Mouse (Mus musculus): ENCODE data around the gene Sema4f. TPM values are rescaled to one million over a fixed set of nuclear protein-coding genes. Genes with fewer than 3 reads are reported as not detected.
A peak's percentile ranks its signal among the peaks of the same experiment; 100 is the strongest.

The Sema4f gene
- polyA plus RNA-seq, 1 experiment from 2014 or later = 5.9 TPM

GRCm38 (mm10) chr6:82926528-82926927 lies 13.0 kb downstream of the Sema4f start:
- Histone ChIP-seq H3K27me3 (no peaks in the 10 kb centered on the region), H3K4me1 (no peaks in the 10 kb centered on the region), H3K9me3 (replicated peaks) (no peaks in the 10 kb centered on the region), H3K27ac (no peak overlapping the region; the same call in 1 of the 2 replicates), H3K4me3 (no peak overlapping the region), H3K36me3 (ENCODE audit: poor library complexity, severe bottlenecking) (peaks cover 7% of the 10 kb centered on the region), H3K4me2 (no peak overlapping the region), H3K9ac (no peak overlapping the region)
- no peak for ATAC-seq
- 82% methylated on average over 7 of the region's 7 CpGs for WGBS

GRCm38 (mm10) chr6:82926106-82926505 lies 13.5 kb downstream of the Sema4f start:
- ATAC-seq = no peak
- WGBS = 82% methylated on average over 10 of the region's 10 CpGs
- Histone ChIP-seq H3K4me1 (no peaks in the 10 kb centered on the region), H3K9me3 (replicated peaks) (no peaks in the 10 kb centered on the region), H3K4me3 (no peak overlapping the region), H3K36me3 (ENCODE audit: poor library complexity, severe bottlenecking) (peaks cover 7% of the 10 kb centered on the region), H3K4me2 (no peak overlapping the region), H3K9ac (no peak overlapping the region), H3K27ac (no peak overlapping the region; the same call in 1 of the 2 replicates), H3K27me3 (no peaks in the 10 kb centered on the region)

GRCm38 (mm10) chr6:82925005-82925404 lies 14.6 kb downstream of the Sema4f start:
- ATAC-seq = no peak
- no peak overlapping the region for H3K4me2 ChIP-seq
- no peak overlapping the region for H3K27ac ChIP-seq
- H3K9ac ChIP-seq = no peak overlapping the region
- peaks cover 7% of the 10 kb centered on the region for H3K36me3 ChIP-seq (ENCODE audit: poor library complexity, severe bottlenecking)
- no peaks in the 10 kb centered on the region for H3K9me3 ChIP-seq (replicated peaks)
- 53% methylated on average over 3 of the region's 3 CpGs for WGBS
- H3K4me3 ChIP-seq = no peak overlapping the region
- no peaks in the 10 kb centered on the region for H3K4me1 ChIP-seq
- no peaks in the 10 kb centered on the region for H3K27me3 ChIP-seq

- WGBS = 81% methylated on average over 9 of the region's 9 CpGs
- Histone ChIP-seq H3K9ac (no peak overlapping the region), H3K27me3 (no peaks in the 10 kb centered on the region), H3K27ac (no peak overlapping the region), H3K4me1 (no peaks in the 10 kb centered on the region), H3K9me3 (replicated peaks) (no peaks in the 10 kb centered on the region), H3K36me3 (ENCODE audit: poor library complexity, severe bottlenecking) (peaks cover 7% of the 10 kb centered on the region), H3K4me2 (no peak overlapping the region), H3K4me3 (no peak overlapping the region)
- ATAC-seq = no peak
These were observed 17.9 kb downstream of the Sema4f start for GRCm38 (mm10) chr6:82921426-82922224.

- Histone ChIP-seq H3K9me3 (replicated peaks) (no peaks in the 10 kb centered on the region), H3K4me1 (no peaks in the 10 kb centered on the region), H3K9ac (no peak overlapping the region), H3K4me2 (no peak overlapping the region), H3K27me3 (no peaks in the 10 kb centered on the region), H3K27ac (no peak overlapping the region), H3K36me3 (ENCODE audit: poor library complexity, severe bottlenecking) (peaks cover 6% of the 10 kb centered on the region), H3K4me3 (no peak overlapping the region)
- no peak for ATAC-seq
- 66% methylated on average over 8 of the region's 8 CpGs for WGBS
These were observed 20.0 kb downstream of the Sema4f start for GRCm38 (mm10) chr6:82919520-82919919.

GRCm38 (mm10) chr6:82918371-82918770 lies 21.2 kb downstream of the Sema4f start:
- no peak overlapping the region for H3K9ac ChIP-seq
- no peaks in the 10 kb centered on the region for H3K27me3 ChIP-seq
- H3K4me1 ChIP-seq = no peaks in the 10 kb centered on the region
- H3K4me2 ChIP-seq = no peak overlapping the region
- H3K27ac ChIP-seq = no peak overlapping the region
- ATAC-seq = no peak
- no peak overlapping the region for H3K4me3 ChIP-seq
- no peaks in the 10 kb centered on the region; the same call in 1 of the 2 replicates for H3K36me3 ChIP-seq (ENCODE audit: poor library complexity, severe bottlenecking)
- no peaks in the 10 kb centered on the region for H3K9me3 ChIP-seq (replicated peaks)
- 85% methylated on average over 14 of the region's 14 CpGs for WGBS

GRCm38 (mm10) chr6:82917778-82918129 lies 21.8 kb downstream of the Sema4f start:
- no peak overlapping the region for H3K9ac ChIP-seq
- H3K9me3 ChIP-seq (replicated peaks) = no peaks in the 10 kb centered on the region
- H3K4me3 ChIP-seq = no peak overlapping the region
- peak; percentile 46; the same call in 1 of the 2 replicates for ATAC-seq
- no peaks in the 10 kb centered on the region for H3K27me3 ChIP-seq
- no peaks in the 10 kb centered on the region for H3K4me1 ChIP-seq
- H3K36me3 ChIP-seq (ENCODE audit: poor library complexity, severe bottlenecking) = no peaks in the 10 kb centered on the region; the same call in 1 of the 2 replicates
- no peak overlapping the region for H3K4me2 ChIP-seq
- H3K27ac ChIP-seq = no peak overlapping the region
- WGBS = 16% methylated on average over 8 of the region's 8 CpGs

- WGBS = 78% methylated on average over 26 of the region's 26 CpGs
- Histone ChIP-seq H3K9ac (no peak overlapping the region), H3K4me3 (no peak overlapping the region), H3K27ac (no peak overlapping the region), H3K36me3 (ENCODE audit: poor library complexity, severe bottlenecking) (no peaks in the 10 kb centered on the region; the same call in 1 of the 2 replicates), H3K27me3 (no peaks in the 10 kb centered on the region), H3K4me1 (no peaks in the 10 kb centered on the region), H3K9me3 (replicated peaks) (no peaks in the 10 kb centered on the region), H3K4me2 (no peak overlapping the region)
- ATAC-seq = peak; percentile 87
These were observed 22.3 kb downstream of the Sema4f start for GRCm38 (mm10) chr6:82917076-82917777.

GRCm38 (mm10) chr6:82916459-82916858 lies 23.1 kb downstream of the Sema4f start:
- Histone ChIP-seq H3K27me3 (no peaks in the 10 kb centered on the region), H3K4me3 (no peak overlapping the region), H3K4me1 (no peaks in the 10 kb centered on the region), H3K27ac (no peak overlapping the region), H3K9me3 (replicated peaks) (no peaks in the 10 kb centered on the region), H3K9ac (no peak overlapping the region), H3K4me2 (no peak overlapping the region), H3K36me3 (ENCODE audit: poor library complexity, severe bottlenecking) (no peaks in the 10 kb centered on the region; the same call in 1 of the 2 replicates)
- ATAC-seq = no peak
- 83% methylated on average over 4 of the region's 4 CpGs for WGBS

- no peak overlapping the region for H3K27ac ChIP-seq
- 21% methylated on average over 3 of the region's 3 CpGs for WGBS
- no peak overlapping the region for H3K4me2 ChIP-seq
These were observed 23.7 kb downstream of the Sema4f start for GRCm38 (mm10) chr6:82915889-82916288.

GRCm38 (mm10) chr6:82913336-82914247 lies 26.0 kb downstream of the Sema4f start:
- no peak overlapping the region for H3K4me2 ChIP-seq
- no peaks in the 10 kb centered on the region for H3K27me3 ChIP-seq
- no peak overlapping the region for H3K4me3 ChIP-seq
- H3K27ac ChIP-seq = no peak overlapping the region
- H3K4me1 ChIP-seq = no peaks in the 10 kb centered on the region
- H3K9me3 ChIP-seq (replicated peaks) = no peaks in the 10 kb centered on the region
- no peak for ATAC-seq
- H3K9ac ChIP-seq = no peak overlapping the region
- WGBS = 87% methylated on average over 28 of the region's 28 CpGs
- no peaks in the 10 kb centered on the region for H3K36me3 ChIP-seq (ENCODE audit: poor library complexity, severe bottlenecking)

More at GRCm38 (mm10) chr6:82915889-82916288, 23.7 kb downstream of the Sema4f start:
- ATAC-seq = no peak
- no peaks in the 10 kb centered on the region for H3K4me1 ChIP-seq
- no peaks in the 10 kb centered on the region for H3K9me3 ChIP-seq (replicated peaks)
- no peak overlapping the region for H3K4me3 ChIP-seq
- no peak overlapping the region for H3K9ac ChIP-seq
- no peaks in the 10 kb centered on the region for H3K27me3 ChIP-seq
- H3K36me3 ChIP-seq (ENCODE audit: poor library complexity, severe bottlenecking) = no peaks in the 10 kb centered on the region; the same call in 1 of the 2 replicates

Measured in forebrain, embryonic 13.5 days (tissue).